Mouse (Mus musculus): ENCODE measurements at regions not wholly inside any gene's neighbourhood (a gene's known extent, or its start where the extent isn't known, plus 50 kb on each side); places are given as distances from the start of the nearest gene placed in this dataset.

DNA sequence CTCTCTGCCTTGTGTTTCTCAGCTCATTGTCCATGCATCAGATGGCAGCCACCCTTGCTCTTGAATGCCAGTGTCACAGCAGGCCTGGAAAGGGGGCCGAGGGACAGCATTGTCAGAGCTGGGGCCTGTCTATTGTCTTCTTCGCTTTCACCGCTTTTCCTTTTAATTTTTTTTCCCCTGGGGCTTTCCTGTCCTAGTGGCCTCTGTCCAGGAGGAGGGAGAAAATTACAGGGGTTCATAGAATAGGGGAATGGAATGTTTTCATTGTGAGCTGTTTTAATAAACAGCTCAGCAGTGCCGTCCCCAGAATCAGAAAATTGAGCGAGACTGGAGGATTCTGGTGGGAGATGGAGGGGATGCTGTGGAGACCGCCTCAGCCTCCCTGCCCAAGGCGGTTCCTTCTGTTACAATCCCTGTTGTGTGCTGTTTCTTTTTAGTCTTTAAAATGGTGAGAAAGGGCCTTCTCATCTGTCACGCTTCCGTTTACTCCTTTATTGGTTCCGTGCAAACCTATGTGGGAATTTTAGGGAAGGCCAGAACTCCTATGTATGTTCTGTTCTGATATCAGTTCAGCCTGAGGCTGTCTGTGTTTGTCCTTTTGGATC lies 217.2 kb upstream of the Ubash3b start:
- peak; percentile 80 for DNase-seq (ENCODE audit: inconsistent ontology term)

DNA sequence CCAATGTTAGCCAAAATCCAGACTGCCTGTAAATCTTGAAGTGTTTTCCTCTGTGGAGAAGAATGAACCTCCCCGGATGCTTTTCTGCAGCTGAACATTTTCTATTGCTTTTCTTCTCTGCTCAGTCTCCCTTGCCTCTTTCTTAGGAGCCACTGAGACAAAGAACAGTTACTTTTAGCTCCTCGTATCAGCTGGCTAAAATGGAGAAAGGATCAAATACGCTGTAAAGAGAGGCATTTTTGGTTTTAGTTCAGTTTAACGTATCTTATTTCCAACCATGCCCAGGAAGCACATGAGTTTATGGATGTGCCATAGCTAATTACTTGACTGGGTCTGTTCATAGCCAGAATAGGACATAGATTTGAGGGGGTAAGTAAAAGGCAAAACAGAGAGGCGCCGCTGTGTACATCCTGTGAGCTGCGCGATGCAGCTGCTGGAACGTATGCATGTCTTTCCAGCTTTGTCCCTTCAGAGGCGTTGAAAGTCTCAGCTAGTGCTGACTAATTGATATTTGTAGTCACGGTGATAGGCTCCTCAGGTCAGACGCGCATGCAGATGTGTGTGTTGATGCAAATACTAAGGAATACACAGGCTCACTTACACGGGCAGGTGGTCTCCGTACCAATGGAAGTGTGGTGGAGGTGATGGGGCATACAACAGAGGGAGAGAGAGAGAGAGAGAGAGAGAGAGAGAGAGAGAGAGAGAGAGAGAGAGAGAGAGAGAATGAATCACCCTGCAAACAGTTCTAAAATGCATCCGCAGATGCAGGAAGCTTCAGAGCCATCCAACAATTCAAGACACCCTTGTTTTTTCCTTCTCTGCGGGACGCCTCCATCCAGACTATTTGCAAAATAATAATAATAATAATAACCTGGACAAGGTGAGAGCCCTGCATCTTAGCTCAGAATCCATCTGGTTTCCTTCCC lies 216.5 kb upstream of the Ubash3b start:
- DNase-seq (ENCODE audit: inconsistent ontology term): peak; percentile 39

DNA sequence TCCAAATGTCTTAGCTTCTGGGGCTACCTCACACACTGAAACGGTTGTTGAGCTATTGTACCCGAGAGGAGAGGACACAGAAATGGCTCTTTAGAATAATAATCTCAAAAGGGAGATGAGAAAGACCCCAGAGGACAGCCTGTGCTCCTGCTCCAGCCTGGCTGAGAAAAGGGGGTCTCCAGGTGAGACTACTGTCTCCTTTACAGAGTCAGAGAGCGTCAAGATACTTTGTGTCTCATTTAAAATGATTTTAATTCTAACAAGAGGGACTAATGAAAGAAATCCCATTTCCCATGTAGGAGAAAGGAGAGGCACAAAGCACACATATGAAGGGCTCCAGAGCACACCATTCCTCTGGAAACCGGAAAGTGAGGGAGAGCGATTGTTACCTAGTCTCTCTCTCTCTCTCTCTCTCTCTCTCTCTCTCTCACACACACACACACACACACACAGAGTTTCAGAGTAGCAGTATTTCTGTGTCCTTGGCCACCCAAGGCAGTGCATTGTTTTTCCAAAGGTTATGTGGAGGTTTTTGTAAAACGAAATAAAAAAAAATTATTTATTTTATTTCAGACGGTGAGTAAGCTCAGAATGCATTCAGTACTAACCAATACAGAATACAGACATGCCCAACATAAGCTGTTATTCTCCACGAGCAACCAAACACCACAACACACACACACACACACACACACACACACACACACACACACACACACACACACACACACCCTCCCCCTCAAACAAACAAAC lies 215.6 kb upstream of the Ubash3b start:
- peak; percentile 43 for DNase-seq (ENCODE audit: inconsistent ontology term)

DNA sequence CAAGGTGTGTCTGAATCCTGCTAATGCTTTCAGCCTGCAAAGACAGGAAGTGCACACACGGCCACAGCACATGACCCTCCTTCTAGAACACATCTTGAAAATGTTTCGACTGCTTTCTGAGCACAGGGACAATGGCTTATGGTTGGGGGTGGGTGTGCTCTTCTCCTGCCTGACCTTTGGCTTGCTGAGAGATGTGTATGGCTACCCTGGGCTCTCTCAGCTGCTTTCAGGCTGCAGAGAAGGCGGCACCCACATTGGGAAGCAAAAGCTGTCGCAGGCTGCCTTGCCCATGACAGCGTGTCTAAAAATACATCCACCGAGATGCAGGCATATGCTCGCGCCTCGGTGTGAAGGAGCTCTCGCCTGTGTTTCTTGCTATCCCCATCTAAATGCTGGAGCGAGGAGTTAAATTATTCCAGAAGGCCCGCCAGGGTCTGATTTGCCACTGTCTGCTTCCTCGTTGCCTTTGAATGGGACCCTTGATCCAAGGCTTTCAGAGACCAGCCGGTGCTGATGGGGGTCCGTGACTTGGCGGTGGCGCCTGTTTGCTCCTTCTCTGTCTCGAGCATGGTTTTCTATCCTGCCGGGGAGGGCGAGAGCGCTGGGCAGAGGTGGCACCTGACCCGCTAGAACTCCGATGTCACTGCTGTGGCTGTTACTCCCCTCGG lies 214.6 kb upstream of the Ubash3b start:
- peak; percentile 64 for DNase-seq (ENCODE audit: inconsistent ontology term)

GRCm38 (mm10) chr9:41374591-41375481 lies 213.3 kb upstream of the Ubash3b start:
- DNase-seq (ENCODE audit: inconsistent ontology term): peak; percentile 58

GRCm38 (mm10) chr9:41366405-41366804 lies 204.9 kb upstream of the Ubash3b start:
- DNase-seq (ENCODE audit: inconsistent ontology term): no peak

- peak; percentile 58 for DNase-seq (ENCODE audit: inconsistent ontology term)
Observed at GRCm38 (mm10) chr9:41365251-41365650, 203.8 kb upstream of the Ubash3b start.

DNA sequence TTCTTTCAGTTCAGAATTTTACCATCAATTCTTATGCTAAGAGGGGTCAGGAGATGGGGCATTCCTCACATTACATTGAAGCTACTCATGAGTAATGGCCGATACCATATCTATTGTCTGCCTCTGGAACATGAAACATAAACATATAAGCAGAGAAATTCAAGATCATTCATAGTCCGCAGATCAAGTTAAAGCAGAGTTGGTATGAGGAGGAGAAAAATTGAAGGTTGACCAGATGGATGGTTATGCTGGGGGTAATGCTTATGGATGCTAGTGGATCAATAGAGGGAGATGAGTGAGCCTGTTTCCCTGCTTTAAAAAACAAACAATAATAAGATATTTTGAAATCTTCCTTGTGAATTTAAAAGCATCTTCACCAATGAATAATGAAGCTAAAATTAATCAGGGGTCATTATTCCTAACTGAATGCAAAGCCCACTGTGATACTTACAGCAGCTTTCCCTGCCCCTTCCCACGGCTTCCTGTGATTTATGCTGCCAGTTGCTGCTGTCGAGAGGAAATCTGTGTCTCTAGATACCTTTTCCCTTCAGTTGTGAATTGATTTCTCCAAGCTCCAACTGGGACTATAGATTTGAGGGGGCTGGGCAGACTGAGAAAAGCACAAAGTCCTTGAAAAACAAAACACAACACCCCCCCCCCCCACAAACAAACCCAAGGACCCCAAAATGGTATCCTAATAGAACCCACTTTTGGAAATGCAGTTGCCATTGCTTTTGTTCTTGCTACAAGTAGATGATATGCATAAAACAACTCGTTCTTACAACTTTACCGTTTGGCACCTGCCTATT lies 203.1 kb upstream of the Ubash3b start:
- DNase-seq (ENCODE audit: inconsistent ontology term): peak; percentile 60

- DNase-seq (ENCODE audit: inconsistent ontology term): no peak
Observed at GRCm38 (mm10) chr9:41360356-41360755, 198.9 kb upstream of the Ubash3b start.

DNA sequence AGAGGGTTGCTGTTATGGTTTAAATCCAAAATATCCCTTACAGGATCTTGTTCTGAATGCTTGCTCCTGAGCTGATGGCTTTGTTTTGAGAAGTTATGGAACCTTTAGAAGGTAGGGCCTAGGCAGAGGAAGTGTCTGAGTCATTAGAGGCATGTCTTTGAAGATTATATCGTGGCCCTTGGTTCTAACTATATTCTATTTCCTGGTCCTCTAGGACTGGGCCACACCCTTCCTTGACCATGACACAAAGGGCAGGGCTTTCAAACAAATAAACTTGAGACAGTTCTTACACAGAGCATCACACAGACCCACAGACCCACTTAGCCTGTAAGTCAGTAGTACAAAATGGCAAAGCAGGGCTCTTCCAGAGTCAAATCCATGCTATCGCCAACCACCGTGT lies 197.8 kb upstream of the Ubash3b start:
- DNase-seq (ENCODE audit: inconsistent ontology term): no peak

DNA sequence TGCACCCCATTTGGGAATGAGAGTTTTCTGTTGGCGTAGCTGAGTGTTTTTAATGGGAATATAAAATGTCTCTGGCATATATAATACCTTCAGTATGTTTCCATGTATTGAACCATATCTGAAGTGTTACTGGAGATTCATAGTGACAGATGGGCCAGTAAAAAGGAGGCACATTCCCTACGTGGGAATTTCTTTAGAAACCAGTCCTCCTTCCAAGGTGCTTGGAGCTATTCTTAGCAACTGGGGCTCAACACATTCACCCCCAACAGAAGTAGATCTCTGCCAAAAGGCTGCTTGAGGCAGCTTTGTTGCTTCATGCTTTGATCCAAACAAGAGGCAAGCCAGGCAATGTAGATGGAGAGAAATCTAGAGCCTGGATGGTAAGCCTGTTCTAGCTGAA lies 183.8 kb upstream of the Ubash3b start:
- no peak for DNase-seq (ENCODE audit: inconsistent ontology term)

DNA sequence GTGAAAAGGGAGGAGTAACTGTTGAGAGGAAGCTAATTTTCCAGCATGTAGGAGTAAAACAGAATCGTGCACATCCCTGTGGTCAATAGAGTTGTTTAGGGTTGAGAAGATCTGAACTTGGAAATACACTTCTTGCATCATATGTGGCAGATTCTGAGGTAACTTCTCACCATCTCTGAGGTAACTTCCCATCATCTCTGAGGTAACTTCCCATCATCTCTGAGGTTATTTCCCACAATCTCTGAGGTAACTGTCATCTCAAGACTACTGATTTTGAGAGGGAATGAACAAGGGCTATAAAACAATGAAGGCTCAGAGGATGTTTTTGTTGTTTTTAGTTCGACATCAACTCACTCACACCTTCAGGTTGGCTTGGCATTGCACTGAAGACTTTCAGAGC lies 175.9 kb upstream of the Ubash3b start:
- DNase-seq (ENCODE audit: inconsistent ontology term): no peak

DNA sequence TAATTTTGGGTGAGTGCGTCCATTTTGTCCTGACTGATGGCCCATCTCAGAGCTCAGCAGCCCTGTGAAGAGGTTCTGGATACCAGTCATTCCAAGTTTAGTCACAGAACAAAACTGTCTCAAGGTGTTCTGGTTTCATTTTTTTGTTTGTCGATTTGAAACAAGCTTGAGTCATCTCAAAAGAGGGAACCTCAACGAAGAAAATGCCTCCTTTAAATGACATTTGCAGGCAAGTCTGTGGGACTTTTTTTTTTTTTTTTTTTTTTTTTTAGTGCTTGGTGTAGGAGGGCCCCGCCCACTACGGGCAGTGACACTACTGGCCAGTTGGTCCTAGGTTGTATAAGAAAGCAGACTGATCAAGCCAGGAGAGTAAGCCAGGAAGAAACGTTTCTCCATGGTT lies 175.3 kb upstream of the Ubash3b start:
- no peak for DNase-seq (ENCODE audit: inconsistent ontology term)

- DNase-seq (ENCODE audit: inconsistent ontology term): peak; percentile 26
Observed at GRCm38 (mm10) chr9:41334462-41335241, 173.2 kb upstream of the Ubash3b start.

GRCm38 (mm10) chr9:41333526-41333925 lies 172.0 kb upstream of the Ubash3b start:
- DNase-seq (ENCODE audit: inconsistent ontology term): no peak

DNA sequence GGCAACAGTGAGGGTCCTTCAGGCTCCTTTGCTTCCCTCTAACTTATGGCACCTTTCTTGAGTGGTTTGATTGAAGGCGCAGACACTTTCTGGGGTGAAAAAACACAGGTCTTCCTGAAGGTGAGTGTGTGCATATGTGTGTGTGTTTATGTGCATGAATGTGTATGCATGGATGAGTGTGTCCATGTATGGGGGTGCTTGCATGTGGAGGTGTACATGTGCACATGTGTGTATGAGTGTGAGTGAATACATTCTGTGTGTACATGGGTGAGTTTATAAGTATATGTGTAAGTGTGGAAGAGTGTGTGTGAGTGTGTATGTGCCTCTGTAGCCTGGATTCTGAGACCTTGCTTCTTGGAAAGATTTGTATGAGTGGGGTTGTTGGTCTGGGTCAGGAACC lies 167.5 kb upstream of the Ubash3b start:
- DNase-seq (ENCODE audit: inconsistent ontology term): no peak

DNA sequence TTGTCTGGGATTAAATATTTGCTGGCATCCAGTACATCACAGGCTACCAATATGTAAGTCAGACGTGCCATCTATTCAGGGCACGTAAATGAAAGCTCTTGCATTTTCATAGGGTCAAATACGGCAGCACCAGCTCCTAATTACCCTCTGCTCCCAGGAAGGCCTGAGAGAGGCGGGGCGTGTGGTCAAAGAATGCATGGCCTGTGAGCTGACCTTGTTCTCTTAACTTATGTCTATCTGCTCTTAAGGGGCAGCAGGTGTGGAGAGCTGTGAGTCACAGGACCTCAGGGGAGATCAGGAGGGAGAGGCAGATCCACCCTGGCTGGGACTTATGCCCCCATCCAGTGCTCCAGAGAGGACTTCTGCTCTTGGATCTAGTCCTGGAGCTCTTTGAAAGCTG lies 167.0 kb upstream of the Ubash3b start:
- peak; percentile 30 for DNase-seq (ENCODE audit: inconsistent ontology term)

GRCm38 (mm10) chr9:41328056-41328455 lies 166.6 kb upstream of the Ubash3b start:
- DNase-seq (ENCODE audit: inconsistent ontology term): peak; percentile 35

DNA sequence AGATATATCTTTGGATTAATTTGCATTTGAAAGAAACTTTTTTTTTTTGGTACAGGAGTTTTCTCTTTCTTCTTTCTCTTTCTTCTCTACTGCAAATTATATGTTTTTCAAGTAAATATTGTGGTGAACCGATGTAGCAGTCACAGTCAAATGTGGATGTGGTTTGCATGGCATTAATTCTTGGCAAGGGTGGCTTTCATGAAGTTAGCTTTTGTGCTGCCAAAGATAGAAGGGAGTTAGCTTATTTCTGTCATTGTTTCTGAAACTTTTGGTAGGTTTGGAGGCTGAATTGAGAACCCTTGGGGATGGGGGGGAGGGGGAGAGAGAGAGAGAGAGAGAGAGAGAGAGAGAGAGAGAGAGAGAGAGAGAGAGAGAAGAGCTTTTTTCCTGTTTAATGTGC lies 166.1 kb upstream of the Ubash3b start:
- DNase-seq (ENCODE audit: inconsistent ontology term): no peak

Data from Muller cell, postnatal 12 days (primary cell).